Mouse (Mus musculus) liver, adult 2 months (tissue): ENCODE results near the gene Cavin1.

Experiments used
- CTCF ChIP-seq: fragments of 200-500 bp; IDR thresholded peaks from 2 replicates; pipeline ENCODE4 v1.5.1; 2011; ENCODE audit warnings: low read depth, low read length, control low read depth
- POLR2A ChIP-seq: fragments of 200-500 bp; IDR thresholded peaks from 2 replicates; pipeline ENCODE4 v1.6.1; 2011; ENCODE audit warnings: low read length, control low read depth; ENCODE audit not compliant: insufficient read depth; ENCODE audit errors: extremely low read depth

DNA sequence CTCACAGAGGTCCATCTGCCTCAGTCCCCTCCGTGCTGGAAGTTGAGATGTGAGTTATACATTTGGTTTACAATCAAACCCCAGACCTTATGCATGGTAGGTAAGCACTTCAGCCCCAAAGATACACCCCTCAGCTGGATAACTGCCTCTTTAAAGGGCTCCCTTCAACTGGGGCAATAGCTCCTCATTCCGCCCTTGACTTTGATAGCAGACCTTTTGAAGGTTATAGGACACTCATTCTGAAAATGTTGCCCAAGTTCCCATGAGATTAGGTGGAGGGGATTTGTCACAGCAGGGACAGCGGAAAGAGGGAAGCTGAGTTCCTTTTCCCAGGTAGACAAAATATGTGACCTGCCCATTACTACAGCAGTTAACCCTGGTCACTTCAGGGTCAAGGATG, 10.5 kb upstream of the Cavin1 start:
- TF ChIP-seq CTCF (no peak), POLR2A (no peak)
